Mouse (Mus musculus) liver, embryonic 14.5 days (tissue): ENCODE measurements around the gene Rbm47. TPM values are rescaled to one million over a fixed set of nuclear protein-coding genes. Genes with fewer than 3 reads are reported as not detected.
A peak's percentile ranks its signal among the peaks of the same experiment; 100 is the strongest.

ENCODE experiments used
- ATAC-seq: fragments of 200-750 bp; cut with Nextera tagmentation; 2 replicates; pipeline ENCODE4 v1.8.0; 2017; ENCODE audit warnings: moderate number of reproducible peaks, mild to moderate bottlenecking, moderate library complexity; ENCODE audit not compliant: insufficient read depth
- DNase-seq, 3 experiments: peaks; one replicate each; pipeline ENCODE4 v3.0.0-alpha.2; 2012 to 2013; ENCODE audit warnings: low read depth in 3 of 3, low spot score in 3 of 3
- H3K27ac ChIP-seq: fragments of 300-500 bp; sonication (generic); 2 replicates; pipeline ENCODE4 v1.5.1; 2014; ENCODE audit warnings: moderate library complexity, mild to moderate bottlenecking, control low read depth, inconsistent platforms
- H3K27me3 ChIP-seq: fragments of 300-500 bp; sonication (generic); 2 replicates; pipeline ENCODE4 v1.6.1; 2014; ENCODE audit warnings: mild to moderate bottlenecking, low read length, moderate library complexity; ENCODE audit not compliant: control insufficient read depth, insufficient read depth
- H3K36me3 ChIP-seq: fragments of 300-500 bp; sonication (generic); replicated peaks from 2 replicates; pipeline ENCODE4 v1.6.1; 2014; ENCODE audit warnings: low read depth; ENCODE audit not compliant: control insufficient read depth, insufficient read depth
- H3K4me1 ChIP-seq, 2 experiments: fragments of 200-500 bp in 1 of 2; fragments of 300-500 bp in 1 of 2; sonication (generic) in 1 of 2; replicated peaks; 2 replicates each; pipeline ENCODE4 v1.6.1; 2012 to 2014; ENCODE audit warnings: antibody characterized with exemption in 1 of 2, inconsistent platforms in 1 of 2, low read length in 1 of 2; ENCODE audit not compliant: control insufficient read depth in 2 of 2, insufficient read depth in 2 of 2
- H3K4me2 ChIP-seq: fragments of 300-500 bp; sonication (generic); 2 replicates; pipeline ENCODE4 v1.6.1; 2014; ENCODE audit warnings: low read depth, mild to moderate bottlenecking, control low read depth, moderate library complexity
- H3K4me3 ChIP-seq, 2 experiments: fragments of 200-500 bp in 1 of 2; fragments of 300-500 bp in 1 of 2; sonication (generic) in 1 of 2; 2 replicates each; pipeline ENCODE4 v1.5.1; 2012 to 2014; ENCODE audit warnings: low read depth in 2 of 2, low read length in 2 of 2, mild to moderate bottlenecking in 2 of 2, control low read depth in 1 of 2, inconsistent platforms in 1 of 2, moderate library complexity in 1 of 2; ENCODE audit not compliant: insufficient read depth in 1 of 2
- H3K9ac ChIP-seq: fragments of 300-500 bp; sonication (generic); replicated peaks from 2 replicates; pipeline ENCODE4 v1.6.1; 2014; ENCODE audit warnings: mild to moderate bottlenecking, control low read depth, moderate library complexity
- H3K9me3 ChIP-seq: fragments of 300-500 bp; sonication (generic); 2 replicates; pipeline ENCODE4 v1.6.1; 2016; ENCODE audit warnings: low read length, mixed read lengths; ENCODE audit not compliant: control insufficient read depth
- CTCF ChIP-seq: IDR thresholded peaks from 2 replicates; pipeline ENCODE4 v1.5.1; 2016; ENCODE audit warnings: antibody characterized with exemption, low read depth, control low read depth
- EP300 ChIP-seq: IDR thresholded peaks from 2 replicates; pipeline ENCODE4 v1.6.1; 2016; ENCODE audit warnings: antibody characterized with exemption, low read depth
- WGBS: fragments of 180-500 bp; shearing (Covaris S2); extraction: QIAGEN DNeasy Blood & Tissue Kit; methylation state at CpG from one replicate; pipeline ENCODE4 v1.1.7; 2014; ENCODE audit not compliant: insufficient replicate concordance; 5-methylcytosine and 5-hydroxymethylcytosine counted together
- polyA plus RNA-seq, 2 experiments: library from polyadenylated mRNA; depleted of rRNA in 1 of 2; stranded (reverse) in 1 of 2; unstranded in 1 of 2; fragments of >200 nt; fragmentation: Nextera tagmentation in 1 of 2; extraction: Ambion mirVana in 1 of 2; gene quantifications; 2 replicates each; pipeline versions ENCODE4 v1.2.1 to v1.2.3; 2012 to 2014

The Rbm47 gene
- polyA plus RNA-seq, 2 experiments: 3.1 to 7.7 TPM

- 35% methylated on average over 3 of the region's 3 CpGs for WGBS
- no peaks in the 10 kb centered on the region for H3K4me1 ChIP-seq
- no peak for TF ChIP-seq CTCF
- TF ChIP-seq EP300: no peak
- H3K9ac ChIP-seq: no peak overlapping the region
- no peaks in the 10 kb centered on the region for H3K27me3 ChIP-seq
- H3K4me2 ChIP-seq: no peak overlapping the region
- no peak overlapping the region for H3K27ac ChIP-seq
- ATAC-seq: no peak
- H3K4me3 ChIP-seq: no peak overlapping the region
- DNase-seq: no peak
- no peaks in the 10 kb centered on the region; the same call in 1 of the 2 replicates for H3K36me3 ChIP-seq
- H3K9me3 ChIP-seq: no peaks in the 10 kb centered on the region
These were observed 158.9 kb downstream of the Rbm47 start for GRCm38 (mm10) chr5:66013999-66014398.

DNA sequence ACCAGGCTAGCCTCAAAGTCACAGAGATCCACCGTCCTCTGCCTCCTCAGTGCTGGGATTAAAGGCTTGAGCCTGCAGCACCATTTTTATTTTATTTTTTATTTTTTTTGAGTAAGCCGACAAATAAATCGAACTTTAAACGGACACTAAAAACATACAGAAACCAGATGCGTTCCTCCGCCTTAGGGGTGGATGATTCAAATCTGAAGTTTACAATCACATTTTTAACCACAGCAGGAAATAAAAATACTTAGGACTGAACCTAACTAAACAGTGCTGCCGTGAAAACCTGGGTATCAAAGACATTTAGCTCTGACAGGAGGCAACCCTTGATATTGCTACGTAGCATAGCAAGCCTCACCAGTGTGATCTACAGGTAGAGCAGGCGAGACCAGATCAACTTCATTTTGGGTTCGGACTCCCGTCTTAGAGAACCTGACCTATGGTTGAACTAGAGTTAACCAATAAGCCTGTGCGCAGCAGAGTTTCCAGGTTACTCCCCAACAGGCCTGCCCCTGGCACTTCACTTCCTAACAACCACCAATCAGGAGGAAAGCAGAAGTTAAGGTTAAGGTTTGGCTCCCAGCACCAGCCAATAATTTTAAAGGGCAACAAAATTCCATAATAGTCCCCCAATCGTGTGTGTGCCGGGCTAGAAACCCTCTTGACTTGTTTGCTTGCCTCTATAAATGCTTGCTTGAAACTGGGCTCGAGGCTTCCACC, 164.5 kb downstream of the Rbm47 start:
- Histone ChIP-seq H3K9me3 (no peaks in the 10 kb centered on the region), H3K9ac (no peak overlapping the region), H3K4me3 (no peak overlapping the region), H3K4me2 (no peak overlapping the region), H3K36me3 (no peaks in the 10 kb centered on the region), H3K27me3 (no peaks in the 10 kb centered on the region), H3K4me1 (peaks cover 0 to 2% of the 10 kb centered on the region in 2 experiments; a peak in 1 of 4 replicates), H3K27ac (no peak overlapping the region)
- ATAC-seq (no peak), DNase-seq (no peak)
- TF ChIP-seq EP300 (no peak), CTCF (no peak)
- WGBS: 67% methylated on average over 15 of the region's 15 CpGs

GRCm38 (mm10) chr5:66005041-66005678, 167.8 kb downstream of the Rbm47 start:
- no peak overlapping the region for H3K27ac ChIP-seq
- DNase-seq (no peak), ATAC-seq (no peak)
- H3K4me1 ChIP-seq: peaks cover 0 to 2% of the 10 kb centered on the region in 2 experiments; a peak in 1 of 4 replicates
- WGBS: 17% methylated on average over 16 of the region's 16 CpGs
- H3K9me3 ChIP-seq: no peaks in the 10 kb centered on the region
- no peaks in the 10 kb centered on the region for H3K36me3 ChIP-seq
- no peak overlapping the region for H3K4me3 ChIP-seq
- H3K9ac ChIP-seq: no peak overlapping the region
- no peaks in the 10 kb centered on the region for H3K27me3 ChIP-seq
- peak overlapping the region; percentile 27; the same call in 1 of the 2 replicates for H3K4me2 ChIP-seq
- TF ChIP-seq CTCF (no peak), EP300 (no peak)

GRCm38 (mm10) chr5:66004134-66004925, 168.6 kb downstream of the Rbm47 start, which contains the start of gene 9130230L23Rik:
Gene 9130230L23Rik (minus strand): TSS chr5:66004285.
- DNase-seq (no peak), ATAC-seq (no peak)
- H3K27me3 ChIP-seq: no peaks in the 10 kb centered on the region
- H3K9me3 ChIP-seq: no peaks in the 10 kb centered on the region
- H3K27ac ChIP-seq: no peak within 1 kb of the TSS
- WGBS: 37% methylated on average over 14 of the region's 14 CpGs
- no peak within 1 kb of the TSS for H3K4me3 ChIP-seq
- peaks cover 0 to 2% of the 10 kb centered on the region in 2 experiments; a peak in 1 of 4 replicates for H3K4me1 ChIP-seq
- TF ChIP-seq CTCF: no peak
- no peak for TF ChIP-seq EP300
- H3K4me2 ChIP-seq: peak within 1 kb of the TSS; percentile 27; the same call in 1 of the 2 replicates
- H3K9ac ChIP-seq: no peak within 1 kb of the TSS
- H3K36me3 ChIP-seq: no peaks in the 10 kb centered on the region

DNA sequence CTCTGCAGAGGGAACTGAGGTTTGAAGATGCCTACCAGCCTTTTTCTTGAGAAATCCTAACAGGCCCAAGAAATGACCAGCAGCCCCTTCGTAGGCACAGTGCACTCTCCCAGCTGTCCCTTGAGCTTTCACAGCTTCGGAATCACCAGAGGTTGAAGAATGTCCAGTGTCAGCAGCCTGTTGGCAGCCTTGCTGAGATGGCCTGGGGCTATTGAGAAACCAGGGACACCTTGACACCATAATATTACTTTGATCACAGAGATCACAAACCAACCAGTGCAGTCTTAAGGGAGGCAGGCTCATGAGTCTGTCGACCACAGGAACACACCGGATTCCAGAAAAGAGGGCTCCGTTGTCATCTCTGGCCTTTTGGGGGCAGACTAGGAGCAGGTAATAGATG, 171.7 kb downstream of the Rbm47 start:
- ATAC-seq: no peak
- no peak overlapping the region for H3K4me2 ChIP-seq
- no peaks in the 10 kb centered on the region for H3K27me3 ChIP-seq
- H3K27ac ChIP-seq: no peak overlapping the region
- peaks cover 0 to 2% of the 10 kb centered on the region in 2 experiments; a peak in 1 of 4 replicates for H3K4me1 ChIP-seq
- WGBS: 60% methylated on average over 5 of the region's 5 CpGs
- no peak for DNase-seq
- H3K9ac ChIP-seq: no peak overlapping the region
- TF ChIP-seq CTCF (no peak), EP300 (no peak)
- H3K4me3 ChIP-seq: no peak overlapping the region
- H3K9me3 ChIP-seq: no peaks in the 10 kb centered on the region
- no peaks in the 10 kb centered on the region for H3K36me3 ChIP-seq
